In genomic region chr4:129059922-129060321, GRCm38 (mm10) we compare ENCODE assay signal across 7 mouse cellular contexts. TPM values are rescaled to one million over a fixed set of nuclear protein-coding genes. Genes with fewer than 3 reads are reported as not detected.
DNase-seq lines count a peak whose midpoint lies in the region; ATAC-seq and TF ChIP-seq lines count a peak whose summit lies in the region.

No protein-coding gene starts in this region.

- peaks cover 9% of the 10 kb centered on the region; the same call in 1 of the 2 replicates for H3K4me1 ChIP-seq in neural tube, embryonic 11.5 days (ENCODE audit: control insufficient read depth, insufficient read depth, low read length)
- H3K4me1 ChIP-seq in forebrain, embryonic 10.5 days: peaks cover 31% of the 10 kb centered on the region
- peaks cover 9% of the 10 kb centered on the region for H3K4me1 ChIP-seq in limb, embryonic 15.5 days
- peaks cover 7% of the 10 kb centered on the region; the same call in 1 of the 2 replicates for H3K4me1 ChIP-seq in small intestine, adult 2 months (ENCODE audit: control insufficient read depth, insufficient read depth, insufficient read length, low read length)

- no peak for DNase-seq in neural tube, embryonic 11.5 days (ENCODE audit: low spot score)
- no peak for DNase-seq in neural tube, embryonic 10.5 days (ENCODE audit: extremely low spot score, low spot score)
- DNase-seq in forebrain, embryonic 10.5 days (ENCODE audit: extremely low spot score, low spot score): no peak
- DNase-seq in frontal cortex, adult 2 months (ENCODE audit: extremely low spot score in 1 of 2, low spot score in 1 of 2): no peak
- DNase-seq in cerebellum, postnatal 14 days: no peak

- H3K27ac ChIP-seq in neural tube, embryonic 11.5 days (ENCODE audit: low read depth, low read length): no peak overlapping the region
- no peak overlapping the region for H3K27ac ChIP-seq in forebrain, embryonic 10.5 days
- no peak overlapping the region for H3K27ac ChIP-seq in limb, embryonic 15.5 days
- H3K27ac ChIP-seq in small intestine, adult 2 months (ENCODE audit: insufficient read depth, low read depth, low read length): peak overlapping the region; percentile 57

- H3K9ac ChIP-seq in neural tube, embryonic 11.5 days (ENCODE audit: low read length): no peak overlapping the region
- no peak overlapping the region for H3K9ac ChIP-seq in limb, embryonic 15.5 days

- TF ChIP-seq POLR2A in small intestine, adult 2 months (IDR thresholded peaks at IDR 0.05; ENCODE audit: low read depth, low read length): no peak

- peak overlapping the region; percentile 86 for H3K4me2 ChIP-seq in neural tube, embryonic 11.5 days (ENCODE audit: low read depth)
- H3K4me2 ChIP-seq in limb, embryonic 15.5 days: peak overlapping the region; percentile 96

- H3K9me3 ChIP-seq in neural tube, embryonic 11.5 days (ENCODE audit: control insufficient read depth, low read length): no peaks in the 10 kb centered on the region
- H3K9me3 ChIP-seq in forebrain, embryonic 10.5 days: no peaks in the 10 kb centered on the region
- no peaks in the 10 kb centered on the region for H3K9me3 ChIP-seq in limb, embryonic 15.5 days

- no peaks in the 10 kb centered on the region for H3K36me3 ChIP-seq in neural tube, embryonic 11.5 days (ENCODE audit: control insufficient read depth, insufficient read depth, low read length)
- H3K36me3 ChIP-seq in forebrain, embryonic 10.5 days (replicated peaks): no peaks in the 10 kb centered on the region; the same call in 1 of the 2 replicates
- H3K36me3 ChIP-seq in limb, embryonic 15.5 days: no peaks in the 10 kb centered on the region
- peaks cover 3% of the 10 kb centered on the region; the same call in 1 of the 2 replicates for H3K36me3 ChIP-seq in small intestine, adult 2 months (ENCODE audit: control insufficient read depth, insufficient read depth, low read length)

- TF ChIP-seq CTCF in small intestine, adult 2 months (IDR thresholded peaks at IDR 0.05; ENCODE audit: extremely low read depth, insufficient read length, insufficient replicate concordance, low read depth, low read length): no peak

- H3K27me3 ChIP-seq in neural tube, embryonic 11.5 days (ENCODE audit: control insufficient read depth, insufficient read depth, low read length): no peaks in the 10 kb centered on the region
- no peaks in the 10 kb centered on the region for H3K27me3 ChIP-seq in forebrain, embryonic 10.5 days (ENCODE audit: poor library complexity, severe bottlenecking)
- H3K27me3 ChIP-seq in limb, embryonic 15.5 days: no peaks in the 10 kb centered on the region
- no peaks in the 10 kb centered on the region for H3K27me3 ChIP-seq in small intestine, adult 2 months (ENCODE audit: control insufficient read depth, insufficient read depth, low read length)

- WGBS in neural tube, embryonic 11.5 days: 52% methylated on average over 4 of the region's 4 CpGs
- 56% methylated on average over 4 of the region's 4 CpGs for WGBS in forebrain, embryonic 10.5 days
- WGBS in limb, embryonic 15.5 days: 28% methylated on average over 4 of the region's 4 CpGs
- WGBS in small intestine, adult 2 months: 7% methylated on average over 4 of the region's 4 CpGs

- H3K4me3 ChIP-seq in neural tube, embryonic 11.5 days (ENCODE audit: low read depth, low read length): 0 out of 2 replicates have a peak overlapping the region, but pooled peaks have one; percentile 59
- H3K4me3 ChIP-seq in forebrain, embryonic 10.5 days: peak overlapping the region; percentile 77
- H3K4me3 ChIP-seq in limb, embryonic 15.5 days: peak overlapping the region; percentile 83
- no peak overlapping the region; the same call in 1 of the 2 replicates for H3K4me3 ChIP-seq in small intestine, adult 2 months (ENCODE audit: low read depth, low read length)

- no peak for ATAC-seq in neural tube, embryonic 11.5 days (ENCODE audit: insufficient read depth, low FRiP score, low TSS enrichment)
- no peak for ATAC-seq in limb, embryonic 15.5 days (ENCODE audit: insufficient number of reproducible peaks, low FRiP score, low TSS enrichment, low read depth)

RNA-seq across cellular contexts. Expression of gene Rnf19b, which starts 1.9 kb away (rescaled TPM):
- polyA plus RNA-seq in neural tube, embryonic 11.5 days (2014; fragmentation: Nextera tagmentation; extraction: Ambion mirVana): 11.8 and 13.6 TPM in 2 replicates
- polyA plus RNA-seq in forebrain, embryonic 10.5 days (2016; fragmentation: Nextera tagmentation; extraction: Ambion mirVana): 6.9 and 8.5 TPM in 2 replicates
- polyA plus RNA-seq in limb, embryonic 15.5 days (2015; fragmentation: Nextera tagmentation; extraction: Ambion mirVana): 9.6 and 11.5 TPM in 2 replicates
- polyA plus RNA-seq in small intestine, adult 2 months (2012; rRNA removed): 99.3 and 218 TPM in 2 replicates
- 45.4 and 47.8 TPM in 2 replicates for polyA plus RNA-seq in frontal cortex, adult 2 months (2012; rRNA removed)

RNA-seq across cellular contexts. Expression of gene Tmem54, which starts 45.4 kb away (rescaled TPM):
- polyA plus RNA-seq in neural tube, embryonic 11.5 days (2014; fragmentation: Nextera tagmentation; extraction: Ambion mirVana): 1.5 TPM in 2 replicates
- 3.3 and 4.6 TPM in 2 replicates for polyA plus RNA-seq in forebrain, embryonic 10.5 days (2016; fragmentation: Nextera tagmentation; extraction: Ambion mirVana)
- 27.5 and 32.3 TPM in 2 replicates for polyA plus RNA-seq in limb, embryonic 15.5 days (2015; fragmentation: Nextera tagmentation; extraction: Ambion mirVana)
- 473 and 851 TPM in 2 replicates for polyA plus RNA-seq in small intestine, adult 2 months (2012; rRNA removed)
- polyA plus RNA-seq in frontal cortex, adult 2 months (2012; rRNA removed): 0.32 TPM in 1 of 2 replicates, not detected in the other

Comparison
In these comparisons a context has a peak if more than half of its experiments do, and no peak if none do; other contexts are left out.
1. RNA of gene Tmem54, which starts 45.4 kb away (polyA plus RNA-seq): 473 to 851 TPM in small intestine, adult 2 months; 27.5 to 32.3 TPM in limb, embryonic 15.5 days, 3.3 to 4.6 TPM in forebrain, embryonic 10.5 days, 1.5 TPM in neural tube, embryonic 11.5 days and 0.32 TPM in frontal cortex, adult 2 months; every median in the first group is over 10 times any median in the second.